Mouse (Mus musculus) small intestine, adult 2 months (tissue): ENCODE measurements around the gene Gm49630. TPM values are rescaled to one million over a fixed set of nuclear protein-coding genes. Genes with fewer than 3 reads are reported as not detected.
"Not testable (repeated sequence)": the region's sequence is repeated elsewhere in the genome, so short reads cannot be mapped to it uniquely, and the experiment has no call there.

Source experiments
- H3K27ac ChIP-seq: fragments of 200-500 bp; 2 replicates; pipeline ENCODE4 v1.5.1; 2012; ENCODE audit warnings: low read depth, low read length, control low read depth, inconsistent platforms; ENCODE audit not compliant: insufficient read depth
- H3K27me3 ChIP-seq: fragments of 200-500 bp; 2 replicates; pipeline ENCODE4 v1.6.1; 2012; ENCODE audit warnings: mild to moderate bottlenecking, moderate library complexity, low read length, inconsistent platforms; ENCODE audit not compliant: control insufficient read depth, insufficient read depth
- H3K36me3 ChIP-seq: fragments of 200-500 bp; 2 replicates; pipeline ENCODE4 v1.6.1; 2012; ENCODE audit warnings: mild to moderate bottlenecking, low read length, control low read depth, inconsistent platforms; ENCODE audit not compliant: control insufficient read depth, insufficient read depth
- H3K4me1 ChIP-seq: fragments of 200-500 bp; 2 replicates; pipeline ENCODE4 v1.6.1; 2012; ENCODE audit warnings: low read length, inconsistent platforms, mixed read lengths; ENCODE audit not compliant: control insufficient read depth, insufficient read depth, insufficient read length
- H3K4me3 ChIP-seq: fragments of 200-500 bp; 2 replicates; pipeline ENCODE4 v1.5.1; 2012; ENCODE audit warnings: low read depth, mild to moderate bottlenecking, control low read depth, inconsistent platforms, low read length, moderate library complexity
- WGBS: fragments of 180-500 bp; shearing (Covaris S2); methylation state at CpG from one replicate; pipeline ENCODE4 v1.1.7; 2018; 5-methylcytosine and 5-hydroxymethylcytosine counted together
- polyA plus RNA-seq: library from polyadenylated mRNA; depleted of rRNA; stranded (reverse); fragments of >200 nt; gene quantifications from 2 replicates; pipeline ENCODE4 v1.2.3, GENCODE M21; 2012

Gm49630 gene
- polyA plus RNA-seq, 1 experiment = 2.1 TPM

GRCm38 (mm10) chr17:7388958-7389356 lies 17.2 kb upstream of the Gm49630 start:
- not testable (repeated sequence) for H3K27ac ChIP-seq, H3K4me3 ChIP-seq, H3K27me3 ChIP-seq, H3K36me3 ChIP-seq, H3K4me1 ChIP-seq
- 70% methylated on average over 8 of the region's 8 CpGs for WGBS

- WGBS = no CpG with 5 or more reads among the region's 2 CpGs
- H3K27me3 ChIP-seq, H3K4me1 ChIP-seq, H3K27ac ChIP-seq, H3K36me3 ChIP-seq, H3K4me3 ChIP-seq: not testable (repeated sequence)
Observed at GRCm38 (mm10) chr17:7388341-7388957, 16.7 kb upstream of the Gm49630 start.

- H3K27ac ChIP-seq = peak overlapping the region; percentile 87
- WGBS = 26% methylated on average over 8 of the region's 8 CpGs
- not testable (repeated sequence) for H3K27me3 ChIP-seq, H3K36me3 ChIP-seq, H3K4me1 ChIP-seq, H3K4me3 ChIP-seq
Observed at GRCm38 (mm10) chr17:7386016-7386415, 14.2 kb upstream of the Gm49630 start.

- not testable (repeated sequence) for H3K4me1 ChIP-seq, H3K4me3 ChIP-seq, H3K27me3 ChIP-seq, H3K36me3 ChIP-seq
- WGBS = 68% methylated on average over 3 of the region's 3 CpGs
- H3K27ac ChIP-seq = peak within 1 kb of the TSS; percentile 87
Observed at GRCm38 (mm10) chr17:7385364-7385763, 13.6 kb upstream of the Gm49630 start, which contains the start of gene Unc93a2. Unc93a2 (minus strand) TSS chr17:7385464.

GRCm38 (mm10) chr17:7383167-7384143 lies 11.7 kb upstream of the Gm49630 start:
- not testable (repeated sequence) for H3K4me3 ChIP-seq, H3K27me3 ChIP-seq, H3K36me3 ChIP-seq, H3K4me1 ChIP-seq
- H3K27ac ChIP-seq = peak overlapping the region; percentile 99
- WGBS = 33% methylated on average over 12 of the region's 13 CpGs

GRCm38 (mm10) chr17:7382711-7383110 lies 10.9 kb upstream of the Gm49630 start:
- H3K4me3 ChIP-seq, H3K27me3 ChIP-seq, H3K4me1 ChIP-seq, H3K36me3 ChIP-seq: not testable (repeated sequence)
- WGBS = 68% methylated on average over 1 of the region's 3 CpGs
- H3K27ac ChIP-seq = peak overlapping the region; percentile 89

- not testable (repeated sequence) for H3K36me3 ChIP-seq, H3K27ac ChIP-seq, H3K4me1 ChIP-seq, H3K27me3 ChIP-seq, H3K4me3 ChIP-seq
- 12% methylated on average over 2 of the region's 3 CpGs for WGBS
Observed at GRCm38 (mm10) chr17:7377907-7378306, 6.1 kb upstream of the Gm49630 start.

GRCm38 (mm10) chr17:7376951-7377700 lies 5.3 kb upstream of the Gm49630 start:
- H3K27ac ChIP-seq, H3K36me3 ChIP-seq, H3K4me1 ChIP-seq, H3K4me3 ChIP-seq, H3K27me3 ChIP-seq: not testable (repeated sequence)
- 100% methylated on average over 1 of the region's 3 CpGs for WGBS

GRCm38 (mm10) chr17:7369401-7369800 lies 2.4 kb downstream of the Gm49630 start:
- H3K36me3 ChIP-seq, H3K27me3 ChIP-seq, H3K4me3 ChIP-seq, H3K4me1 ChIP-seq, H3K27ac ChIP-seq: not testable (repeated sequence)
- 62% methylated on average over 6 of the region's 6 CpGs for WGBS

- not testable (repeated sequence) for H3K27me3 ChIP-seq, H3K4me1 ChIP-seq, H3K36me3 ChIP-seq, H3K27ac ChIP-seq, H3K4me3 ChIP-seq
- 59% methylated on average over 5 of the region's 7 CpGs for WGBS
Observed at GRCm38 (mm10) chr17:7366676-7367374, 5.0 kb downstream of the Gm49630 start.
